Mouse (Mus musculus): ENCODE measurements around the gene Nt5c3b. TPM values are rescaled to one million over a fixed set of nuclear protein-coding genes. Genes with fewer than 3 reads are reported as not detected.

Nt5c3b gene
- polyA plus RNA-seq, 1 experiment from 2014 or later = 111 TPM

DNA sequence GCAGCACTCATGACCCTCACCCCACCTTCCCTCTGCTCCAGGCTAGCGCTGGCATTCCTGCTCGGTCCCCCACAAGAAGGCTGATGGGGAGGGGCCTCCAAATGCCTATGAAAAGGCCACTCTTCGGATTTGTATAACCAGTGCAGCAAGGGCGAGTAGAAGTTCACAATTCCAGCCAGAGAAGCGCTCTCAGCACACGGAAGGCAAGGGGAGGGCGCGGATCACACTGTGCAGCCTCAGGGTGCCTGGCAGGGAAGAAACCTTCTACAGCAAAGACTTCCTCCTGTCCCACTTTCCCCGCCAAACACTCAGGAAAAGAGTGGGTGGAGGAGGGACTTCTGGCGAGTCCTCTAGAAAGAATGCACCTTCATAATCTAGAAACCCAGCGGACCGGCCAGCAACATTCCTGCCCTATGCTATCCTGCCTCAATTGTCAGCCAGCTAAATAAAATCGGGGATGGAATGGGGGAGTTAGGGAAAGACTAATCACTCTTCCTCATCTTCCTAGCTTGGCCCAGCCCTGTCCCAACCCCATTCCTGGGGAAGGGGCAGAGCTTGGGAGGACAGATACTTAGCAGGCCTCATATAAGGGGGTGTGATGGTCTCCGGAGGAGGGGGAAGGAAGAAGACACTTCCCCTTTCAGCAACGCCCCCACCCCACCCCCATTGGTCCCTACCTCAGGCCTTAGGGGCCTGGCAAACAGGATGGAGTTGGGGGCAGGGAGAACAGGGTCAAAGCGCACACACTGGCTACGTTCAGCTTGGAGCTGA is 45.6 kb downstream of the Nt5c3b start:
- Histone ChIP-seq H3K27me3 (peaks cover 46% of the 10 kb centered on the region), H3K4me3 (replicated peaks) (peak overlapping the region; percentile 64), H3K36me3 (replicated peaks) (no peaks in the 10 kb centered on the region), H3K4me1 (peaks cover 32% of the 10 kb centered on the region), H3K9me3 (no peaks in the 10 kb centered on the region), H3K27ac (no peak overlapping the region; the same call in 1 of the 2 replicates), H3K4me2 (peak overlapping the region; percentile 63), H3K9ac (peak overlapping the region; percentile 77; the same call in 1 of the 2 replicates)
- no peak for ATAC-seq (ENCODE audit: low FRiP score)
- WGBS = 26% methylated on average over 16 of the region's 17 CpGs

DNA sequence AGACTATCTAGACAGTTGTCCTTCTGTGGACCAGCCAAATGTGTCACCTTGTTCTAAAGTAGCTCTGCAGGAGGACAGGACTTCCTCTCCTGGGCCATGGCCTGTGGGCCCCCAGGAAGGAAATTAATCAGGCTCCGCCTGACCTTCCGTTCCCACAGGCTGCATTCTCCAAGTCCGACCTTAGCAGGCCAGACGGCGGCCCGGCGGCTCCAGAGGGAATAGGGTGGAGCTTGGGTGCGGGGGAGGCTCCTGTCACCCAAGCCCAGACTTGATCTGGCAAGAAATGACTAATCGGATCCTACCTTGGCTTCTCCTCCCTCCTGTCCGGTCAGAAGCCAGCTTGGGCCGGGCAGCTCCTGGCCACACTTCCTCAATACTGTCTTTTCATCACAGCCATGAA is 46.4 kb downstream of the Nt5c3b start:
- 33% methylated on average over 11 of the region's 11 CpGs for WGBS
- ATAC-seq (ENCODE audit: low FRiP score) = no peak
- Histone ChIP-seq H3K27me3 (peaks cover 46% of the 10 kb centered on the region), H3K9me3 (no peaks in the 10 kb centered on the region), H3K9ac (no peak overlapping the region), H3K36me3 (replicated peaks) (no peaks in the 10 kb centered on the region), H3K4me1 (peaks cover 38% of the 10 kb centered on the region), H3K4me3 (replicated peaks) (no peak overlapping the region), H3K27ac (no peak overlapping the region), H3K4me2 (peak overlapping the region; percentile 63)

DNA sequence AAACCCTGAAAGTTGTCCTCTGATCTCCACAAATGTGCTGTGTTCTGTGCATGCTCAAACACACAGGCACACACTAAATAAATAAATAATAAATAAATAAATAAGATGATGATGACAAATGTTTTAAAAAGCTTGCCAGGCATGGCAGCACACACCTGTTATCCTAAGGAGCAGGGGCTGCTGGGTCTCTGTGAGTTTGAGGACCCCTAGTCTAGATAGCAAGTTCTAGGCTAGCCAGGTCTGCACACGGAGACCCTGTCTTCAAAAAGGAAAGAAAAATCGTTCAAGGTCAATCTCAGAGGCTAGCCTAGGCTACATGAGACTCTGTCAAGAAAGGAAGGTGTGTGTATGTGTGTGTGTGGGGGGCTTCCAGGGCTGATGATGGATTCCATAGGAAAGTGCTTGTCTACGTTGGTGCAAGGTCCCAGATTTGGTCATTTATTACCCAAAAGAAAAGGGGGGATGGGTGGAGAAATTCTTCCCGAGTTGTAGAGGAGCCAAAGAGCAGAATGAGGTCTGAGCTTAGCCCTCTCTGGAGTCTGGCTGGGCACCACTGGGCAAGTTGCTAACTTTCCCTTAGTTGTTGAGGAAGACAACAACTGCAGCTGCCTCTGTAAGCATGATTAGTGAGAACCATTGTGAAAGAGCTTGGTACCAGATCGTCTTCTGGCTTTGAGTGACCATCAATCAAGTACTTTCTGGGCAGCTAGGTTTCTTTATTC is 47.1 kb downstream of the Nt5c3b start:
- 73% methylated on average over 5 of the region's 5 CpGs for WGBS
- no peaks in the 10 kb centered on the region for H3K9me3 ChIP-seq
- no peak for ATAC-seq (ENCODE audit: low FRiP score)
- no peak overlapping the region for H3K27ac ChIP-seq
- H3K36me3 ChIP-seq (replicated peaks) = no peaks in the 10 kb centered on the region
- peaks cover 39% of the 10 kb centered on the region for H3K4me1 ChIP-seq
- peaks cover 45% of the 10 kb centered on the region for H3K27me3 ChIP-seq
- H3K4me2 ChIP-seq = no peak overlapping the region
- H3K4me3 ChIP-seq (replicated peaks) = no peak overlapping the region
- no peak overlapping the region for H3K9ac ChIP-seq

DNA sequence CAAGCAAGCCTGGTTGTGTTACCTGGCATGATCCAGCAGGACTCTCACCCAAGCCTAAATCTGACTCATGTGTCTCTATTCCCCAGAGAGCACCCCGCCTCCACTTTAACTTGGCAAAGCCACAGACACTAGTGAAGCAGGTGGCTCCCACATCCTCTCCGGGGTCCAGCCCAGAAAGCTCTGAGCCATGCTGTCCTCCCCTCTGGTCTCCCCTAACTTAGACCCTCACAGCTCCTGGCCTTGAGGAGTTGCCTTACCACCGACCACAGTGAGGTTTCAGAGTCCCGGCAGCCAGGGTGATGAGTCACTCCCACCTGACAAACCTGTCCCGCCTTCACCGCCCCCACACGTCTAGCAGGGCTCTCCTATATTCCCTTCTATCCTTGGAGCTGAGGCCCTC is 47.9 kb downstream of the Nt5c3b start:
- WGBS = 78% methylated on average over 7 of the region's 7 CpGs

DNA sequence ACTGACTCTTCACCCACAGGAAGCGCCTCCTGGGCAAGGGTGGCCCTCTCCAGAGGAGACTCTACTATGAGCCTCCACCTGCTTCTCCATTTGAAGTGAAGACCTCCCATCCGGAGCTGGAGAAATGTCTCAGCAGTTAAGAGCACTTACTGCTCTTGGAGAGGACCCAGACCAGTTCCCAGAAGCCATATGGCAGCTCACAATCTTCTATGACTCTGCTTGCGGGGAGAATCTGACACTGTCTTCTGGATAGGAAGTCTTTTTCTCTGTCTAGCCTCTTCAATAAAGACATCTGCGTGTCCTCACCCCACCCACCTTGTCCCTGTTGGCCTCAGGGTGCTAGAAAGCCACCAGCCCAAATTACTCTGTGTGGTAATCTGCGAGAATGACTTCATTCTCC is 48.6 kb downstream of the Nt5c3b start:
- peaks cover 36% of the 10 kb centered on the region for H3K4me1 ChIP-seq
- H3K9me3 ChIP-seq = no peaks in the 10 kb centered on the region
- 89% methylated on average over 5 of the region's 5 CpGs for WGBS
- H3K9ac ChIP-seq = no peak overlapping the region
- H3K36me3 ChIP-seq (replicated peaks) = no peaks in the 10 kb centered on the region
- ATAC-seq (ENCODE audit: low FRiP score) = no peak
- peaks cover 42% of the 10 kb centered on the region for H3K27me3 ChIP-seq
- no peak overlapping the region for H3K27ac ChIP-seq
- no peak overlapping the region for H3K4me2 ChIP-seq
- H3K4me3 ChIP-seq (replicated peaks) = no peak overlapping the region

More for the DNA sequence above, 47.9 kb downstream of the Nt5c3b start:
- no peak for ATAC-seq (ENCODE audit: low FRiP score)
- H3K9me3 ChIP-seq = no peaks in the 10 kb centered on the region
- no peak overlapping the region for H3K4me2 ChIP-seq
- no peak overlapping the region for H3K27ac ChIP-seq
- no peak overlapping the region for H3K4me3 ChIP-seq (replicated peaks)
- H3K36me3 ChIP-seq (replicated peaks) = no peaks in the 10 kb centered on the region
- H3K4me1 ChIP-seq = peaks cover 39% of the 10 kb centered on the region
- no peak overlapping the region for H3K9ac ChIP-seq
- H3K27me3 ChIP-seq = peaks cover 42% of the 10 kb centered on the region

DNA sequence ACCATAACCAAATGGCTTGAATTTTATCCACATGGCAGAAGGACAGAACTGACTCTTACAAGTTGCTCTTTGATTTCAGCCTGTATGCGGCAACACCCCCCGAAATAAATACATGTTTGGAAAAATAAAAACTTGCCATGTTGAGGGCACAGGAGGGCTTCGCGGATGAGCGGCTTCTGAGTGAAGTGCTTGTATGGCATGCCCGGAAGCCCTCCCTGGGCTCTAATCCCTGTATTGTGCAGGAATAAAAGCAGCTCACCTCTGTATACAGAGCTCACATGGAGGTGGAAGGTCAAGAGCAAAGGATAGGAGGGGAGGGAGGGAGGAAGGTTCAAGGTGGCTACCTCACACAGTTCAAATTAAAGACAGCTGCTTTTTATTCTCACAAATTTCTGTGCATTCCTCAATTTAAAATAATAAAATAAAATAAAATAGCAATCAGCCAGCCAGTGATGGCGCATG is 49.7 kb downstream of the Nt5c3b start:
- H3K4me2 ChIP-seq = no peak overlapping the region
- H3K27ac ChIP-seq = no peak overlapping the region
- H3K36me3 ChIP-seq (replicated peaks) = no peaks in the 10 kb centered on the region
- H3K9ac ChIP-seq = no peak overlapping the region
- WGBS = 67% methylated on average over 7 of the region's 7 CpGs
- H3K9me3 ChIP-seq = no peaks in the 10 kb centered on the region
- H3K4me3 ChIP-seq (replicated peaks) = no peak overlapping the region
- no peak for ATAC-seq (ENCODE audit: low FRiP score)
- H3K27me3 ChIP-seq = peaks cover 36% of the 10 kb centered on the region
- peaks cover 32% of the 10 kb centered on the region for H3K4me1 ChIP-seq

DNA sequence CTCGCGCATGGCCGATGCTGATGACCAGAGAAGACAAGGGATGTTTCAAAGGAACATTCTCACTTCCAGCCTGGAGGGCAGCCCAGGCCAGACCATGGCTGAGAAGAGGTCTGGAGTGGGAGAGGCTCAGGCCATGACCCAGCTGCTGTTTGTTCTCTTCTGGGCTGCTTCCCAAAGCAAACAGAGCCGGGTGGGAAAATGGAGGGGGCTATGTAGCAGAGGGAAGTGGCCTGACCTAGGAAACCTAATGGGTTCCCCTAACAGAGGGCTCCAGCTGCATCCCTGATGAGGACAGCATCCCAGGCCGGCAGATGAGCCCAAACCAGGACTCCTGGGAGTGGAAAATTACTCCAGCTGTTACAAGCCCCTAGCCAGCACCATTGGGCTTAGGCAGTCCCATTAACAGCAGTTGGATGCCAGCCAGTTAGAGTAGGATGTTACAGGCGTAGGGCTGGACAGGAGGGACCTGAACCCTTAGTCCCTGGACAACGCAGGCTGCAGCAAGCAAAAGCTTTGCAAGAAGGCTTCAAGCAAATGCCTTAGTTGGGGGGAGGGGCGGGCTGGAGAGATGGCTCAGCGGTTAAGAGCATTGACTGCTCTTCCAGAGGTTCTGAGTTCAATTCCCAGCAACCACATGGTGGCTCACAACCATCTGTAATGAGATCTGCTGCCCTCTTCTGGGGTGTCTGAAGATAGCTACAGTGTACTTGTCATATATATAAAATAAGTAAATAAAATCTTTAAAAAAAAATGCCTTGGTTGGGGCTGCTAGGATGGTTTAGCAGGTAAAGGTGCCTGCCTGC is 50.3 kb downstream of the Nt5c3b start:
- Histone ChIP-seq H3K9ac (no peak overlapping the region), H3K4me3 (replicated peaks) (no peak overlapping the region), H3K9me3 (no peaks in the 10 kb centered on the region), H3K27me3 (peaks cover 30% of the 10 kb centered on the region), H3K27ac (no peak overlapping the region), H3K36me3 (replicated peaks) (no peaks in the 10 kb centered on the region), H3K4me1 (peaks cover 26% of the 10 kb centered on the region), H3K4me2 (no peak overlapping the region)
- 75% methylated on average over 9 of the region's 9 CpGs for WGBS
- ATAC-seq (ENCODE audit: low FRiP score) = no peak

DNA sequence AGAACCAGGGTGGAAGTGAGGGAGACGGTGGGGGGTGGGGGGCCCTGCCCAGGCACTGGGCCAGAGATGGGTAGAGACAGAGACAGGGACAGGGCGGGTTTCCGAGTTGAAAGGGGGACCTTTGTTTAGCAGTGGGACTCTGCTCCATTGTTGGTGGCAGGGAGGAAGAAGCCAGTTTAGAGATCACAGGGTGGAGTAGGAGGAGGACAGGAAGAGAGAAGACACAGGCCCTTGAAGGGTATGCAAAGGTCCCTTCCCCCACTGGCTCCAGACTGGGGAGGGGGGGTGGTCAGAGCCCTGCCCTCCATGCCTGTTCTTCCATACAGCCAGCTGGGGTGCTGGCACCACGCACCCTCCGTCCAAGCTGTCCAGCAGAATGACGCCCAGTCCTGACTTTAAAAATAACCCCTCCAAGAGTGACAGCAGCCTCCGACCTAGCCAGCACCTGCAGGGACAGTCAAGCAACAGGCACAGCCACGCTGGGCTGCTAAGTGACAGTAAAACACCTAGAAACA is 51.6 kb downstream of the Nt5c3b start:
- Histone ChIP-seq H3K27me3 (peaks cover 17% of the 10 kb centered on the region), H3K4me2 (no peak overlapping the region), H3K27ac (no peak overlapping the region), H3K9me3 (no peaks in the 10 kb centered on the region), H3K36me3 (replicated peaks) (0 out of 2 replicates have a peak, but pooled peaks cover 5% of the 10 kb centered on the region), H3K4me3 (replicated peaks) (no peak overlapping the region), H3K9ac (no peak overlapping the region), H3K4me1 (peaks cover 13% of the 10 kb centered on the region; the same call in 1 of the 2 replicates)
- no peak for ATAC-seq (ENCODE audit: low FRiP score)
- 50% methylated on average over 8 of the region's 8 CpGs for WGBS

DNA sequence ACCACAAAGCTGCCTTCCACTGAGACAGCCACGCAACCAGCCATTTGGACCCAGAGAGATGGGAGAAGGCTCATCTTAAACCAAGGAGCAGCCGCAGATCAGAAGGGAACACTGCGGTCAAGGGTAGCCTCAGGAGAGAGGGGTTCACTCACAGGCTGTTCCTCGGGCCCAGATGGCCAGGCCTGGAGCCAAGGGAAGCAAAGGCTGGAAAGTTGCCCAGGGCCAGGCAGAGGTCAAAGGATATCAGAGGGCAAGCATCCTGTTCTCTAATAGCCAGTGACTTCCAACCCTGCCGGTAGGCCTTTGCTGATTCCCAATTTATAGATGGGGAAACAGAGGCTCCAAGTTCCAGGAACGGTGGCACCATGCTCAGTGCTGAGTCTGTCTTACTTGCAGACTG is 53.0 kb downstream of the Nt5c3b start:
- Histone ChIP-seq H3K4me1 (peaks cover 13% of the 10 kb centered on the region; the same call in 1 of the 2 replicates), H3K36me3 (replicated peaks) (peaks cover 15% of the 10 kb centered on the region; the same call in 1 of the 2 replicates), H3K9ac (no peak overlapping the region), H3K9me3 (no peaks in the 10 kb centered on the region), H3K27me3 (peaks cover 3% of the 10 kb centered on the region; the same call in 1 of the 2 replicates), H3K4me3 (replicated peaks) (no peak overlapping the region), H3K4me2 (no peak overlapping the region), H3K27ac (no peak overlapping the region)
- WGBS = 93% methylated on average over 6 of the region's 6 CpGs
- ATAC-seq (ENCODE audit: low FRiP score) = no peak

DNA sequence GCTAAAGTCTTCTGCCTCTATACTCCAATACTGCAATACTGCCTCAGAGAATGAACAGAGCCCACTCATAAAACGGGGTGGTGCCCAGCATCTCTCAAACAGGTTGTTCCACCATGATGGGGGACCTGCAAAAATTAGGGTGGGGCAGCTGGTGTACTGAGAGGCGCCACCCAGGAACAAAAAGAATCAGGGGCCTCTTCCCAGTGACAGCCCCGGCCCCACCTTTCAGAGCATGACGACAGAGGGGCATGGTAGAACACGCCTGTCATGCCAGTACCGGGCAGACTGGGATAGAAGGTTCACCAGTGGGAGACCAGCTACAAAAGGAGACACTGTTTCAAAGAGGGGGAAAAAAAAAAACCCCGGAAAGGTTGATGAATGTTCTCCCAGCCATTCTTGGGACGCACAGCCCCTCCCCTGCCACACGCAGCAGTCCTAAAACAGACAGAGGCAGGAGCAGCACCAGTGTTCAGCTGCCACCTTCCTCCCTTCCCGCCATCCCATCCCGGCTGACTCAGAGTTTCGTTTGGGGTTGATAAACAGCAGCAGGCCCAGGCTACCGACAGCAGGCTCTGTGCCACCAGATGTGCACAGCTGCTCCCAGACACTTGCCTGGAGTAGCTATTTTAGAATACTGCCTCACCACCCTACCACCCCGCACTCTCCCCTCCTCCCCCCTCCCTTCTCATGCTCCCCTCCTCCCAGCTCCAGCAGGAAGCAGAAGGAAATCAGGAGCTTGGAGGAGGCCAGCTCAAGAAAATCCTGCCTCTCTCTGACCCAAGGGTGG is 53.8 kb downstream of the Nt5c3b start:
- Histone ChIP-seq H3K36me3 (replicated peaks) (peaks cover 18% of the 10 kb centered on the region; the same call in 1 of the 2 replicates), H3K9me3 (no peaks in the 10 kb centered on the region), H3K9ac (no peak overlapping the region), H3K27ac (no peak overlapping the region), H3K4me2 (no peak overlapping the region), H3K27me3 (no peaks in the 10 kb centered on the region), H3K4me1 (peaks cover 13% of the 10 kb centered on the region; the same call in 1 of the 2 replicates), H3K4me3 (replicated peaks) (no peak overlapping the region)
- 70% methylated on average over 13 of the region's 14 CpGs for WGBS
- ATAC-seq (ENCODE audit: low FRiP score) = no peak

DNA sequence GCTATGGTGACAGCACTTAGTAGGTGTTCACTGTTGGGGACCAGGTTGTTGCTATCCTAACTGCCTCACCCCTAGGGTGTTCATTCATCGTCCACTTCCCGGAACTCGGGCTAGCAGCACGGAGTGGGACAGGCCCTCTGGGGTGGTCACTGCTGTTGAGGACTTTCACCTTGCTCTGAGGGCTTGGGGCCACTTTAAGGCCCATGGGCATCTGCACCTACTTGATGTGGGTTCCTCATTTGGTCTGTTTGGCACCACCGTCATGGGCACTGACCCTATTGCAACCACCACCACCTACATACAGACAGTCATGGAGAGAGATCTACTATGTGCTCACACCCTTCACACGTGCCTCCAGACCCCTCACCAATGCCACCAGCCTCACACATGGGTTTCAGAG is 54.5 kb downstream of the Nt5c3b start:
- no peak overlapping the region for H3K27ac ChIP-seq
- H3K9me3 ChIP-seq = no peaks in the 10 kb centered on the region
- no peaks in the 10 kb centered on the region for H3K27me3 ChIP-seq
- H3K4me1 ChIP-seq = peaks cover 13% of the 10 kb centered on the region; the same call in 1 of the 2 replicates
- 90% methylated on average over 6 of the region's 6 CpGs for WGBS
- no peak for ATAC-seq (ENCODE audit: low FRiP score)
- no peak overlapping the region for H3K4me2 ChIP-seq
- H3K36me3 ChIP-seq (replicated peaks) = peaks cover 24% of the 10 kb centered on the region
- no peak overlapping the region for H3K9ac ChIP-seq
- H3K4me3 ChIP-seq (replicated peaks) = no peak overlapping the region

All from forebrain, embryonic 12.5 days (tissue).